Mouse (Mus musculus): ENCODE measurements at regions not wholly inside any gene's neighbourhood (a gene's known extent, or its start where the extent isn't known, plus 50 kb on each side); places are given as distances from the start of the nearest gene placed in this dataset.

GRCm38 (mm10) chr9:25951144-25951543 is 469.8 kb downstream of the Eepd1 start:
- in situ Hi-C loops (cut with MboI; ENCODE audit: low pct_unique_long_range_greater_than_20kb), result no loop called here
- no peaks in the 10 kb centered on the region for H3K27me3 ChIP-seq
- no peak for ATAC-seq
- ChIA-PET POLR2A (no interaction called here), CTCF (no interaction called here)
- no peak for TF ChIP-seq CTCF (IDR thresholded peaks at IDR 0.05)
- DNase-seq (ENCODE audit: low read depth, low spot score), result no peak

- no peak for TF ChIP-seq CTCF (IDR thresholded peaks at IDR 0.05)
- H3K27me3 ChIP-seq, result no peaks in the 10 kb centered on the region
- no peak for DNase-seq (ENCODE audit: low read depth, low spot score)
- POLR2A ChIA-PET, result no interaction called here
- in situ Hi-C loops (cut with MboI; ENCODE audit: low pct_unique_long_range_greater_than_20kb), result no loop called here
- CTCF ChIA-PET, result no interaction called here
- ATAC-seq, result no peak
Measured at GRCm38 (mm10) chr9:25959082-25959481, 477.7 kb downstream of the Eepd1 start.

- no peak for DNase-seq (ENCODE audit: low read depth, low spot score)
- no peak for ATAC-seq
- no peaks in the 10 kb centered on the region for H3K27me3 ChIP-seq
- POLR2A ChIA-PET, result no interaction called here
- CTCF ChIA-PET, result interaction anchor here (1.2 to 1.4 kb wide), 2 partner anchors 13 to 38 kb away, joined by 3 read pairs; no protein-coding TSS in a partner anchor
- no peak for TF ChIP-seq CTCF (IDR thresholded peaks at IDR 0.05)
- in situ Hi-C loops (cut with MboI; ENCODE audit: low pct_unique_long_range_greater_than_20kb), result no loop called here
Measured at GRCm38 (mm10) chr9:25985450-25985849, 504.1 kb downstream of the Eepd1 start.

- DNase-seq (ENCODE audit: low read depth, low spot score) (no peak), ATAC-seq (no peak)
- TF ChIP-seq CTCF (IDR thresholded peaks at IDR 0.05), result no peak
- ChIA-PET CTCF (interaction anchor here (1.2 kb wide), 1 partner anchor 13 kb away, joined by 3 read pairs; no protein-coding TSS in a partner anchor), POLR2A (no interaction called here)
- no peaks in the 10 kb centered on the region for H3K27me3 ChIP-seq
- in situ Hi-C loops (cut with MboI; ENCODE audit: low pct_unique_long_range_greater_than_20kb), result no loop called here
Measured at GRCm38 (mm10) chr9:25985920-25986319, 504.6 kb downstream of the Eepd1 start.

GRCm38 (mm10) chr9:26001821-26002220 is 520.5 kb downstream of the Eepd1 start:
- no peak for ATAC-seq
- no peak for TF ChIP-seq CTCF (IDR thresholded peaks at IDR 0.05)

More at GRCm38 (mm10) chr9:26001821-26002220, 520.5 kb downstream of the Eepd1 start:
- in situ Hi-C loops (cut with MboI; ENCODE audit: low pct_unique_long_range_greater_than_20kb), result no loop called here
- ChIA-PET CTCF (no interaction called here), POLR2A (no interaction called here)
- no peak for DNase-seq (ENCODE audit: low read depth, low spot score)
- no peaks in the 10 kb centered on the region for H3K27me3 ChIP-seq
